Mouse (Mus musculus) ovary, postnatal 10 days (tissue): ENCODE data around the gene Itsn1.

ENCODE experiments used
- DNase-seq: peaks from one replicate; pipeline ENCODE4 v3.0.0; 2022; ENCODE audit warnings: low spot score

Gene Itsn1

DNA sequence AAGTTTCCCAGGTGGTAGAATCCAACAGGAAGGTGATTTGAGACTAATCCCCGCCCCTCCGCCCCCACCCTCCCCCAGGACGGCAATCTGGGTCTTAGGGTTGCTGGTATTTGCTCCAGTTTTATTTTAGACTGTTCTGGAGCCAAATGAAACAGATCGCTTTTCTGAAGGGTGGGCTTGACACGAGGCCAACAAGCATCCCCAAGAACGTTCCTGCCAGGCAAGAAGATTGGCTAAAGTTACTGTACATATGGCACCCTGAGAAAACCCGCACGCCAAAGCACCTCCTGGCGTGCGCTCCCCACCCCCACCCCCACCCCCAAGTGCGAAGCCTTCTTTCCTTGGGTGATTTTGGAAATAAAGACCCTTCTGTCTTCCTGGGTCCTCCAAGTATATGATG lies 178.1 kb downstream of the Itsn1 start:
- DNase-seq, result no peak

GRCm38 (mm10) chr16:91909569-91910335 lies 180.7 kb downstream of the Itsn1 start:
- no peak for DNase-seq

- DNase-seq, result peak; percentile 74
These were observed 188.6 kb downstream of the Itsn1 start for GRCm38 (mm10) chr16:91917631-91918096.

DNA sequence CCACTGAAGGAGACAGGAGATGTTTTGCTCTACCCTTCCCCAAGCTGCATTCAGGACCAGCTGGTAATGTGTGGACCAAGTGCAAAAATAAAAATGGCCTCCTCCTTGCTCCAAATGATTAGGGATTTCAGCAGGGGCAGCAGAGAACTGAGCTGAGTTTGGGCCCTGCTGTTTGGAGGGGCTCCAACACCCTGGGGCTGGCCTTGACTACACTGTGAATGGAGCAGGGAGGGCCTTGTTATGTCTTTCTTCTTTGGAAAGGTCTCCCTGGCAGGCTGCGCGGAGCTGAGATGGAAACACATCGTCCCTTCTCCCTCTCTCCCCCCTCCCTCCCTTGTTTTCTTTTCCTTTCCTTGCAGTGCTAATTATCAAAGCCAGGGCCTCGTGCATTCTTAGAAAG lies 189.4 kb downstream of the Itsn1 start:
- DNase-seq, result no peak

- DNase-seq, result no peak
These were observed 190.0 kb downstream of the Itsn1 start for GRCm38 (mm10) chr16:91919056-91919455.

DNA sequence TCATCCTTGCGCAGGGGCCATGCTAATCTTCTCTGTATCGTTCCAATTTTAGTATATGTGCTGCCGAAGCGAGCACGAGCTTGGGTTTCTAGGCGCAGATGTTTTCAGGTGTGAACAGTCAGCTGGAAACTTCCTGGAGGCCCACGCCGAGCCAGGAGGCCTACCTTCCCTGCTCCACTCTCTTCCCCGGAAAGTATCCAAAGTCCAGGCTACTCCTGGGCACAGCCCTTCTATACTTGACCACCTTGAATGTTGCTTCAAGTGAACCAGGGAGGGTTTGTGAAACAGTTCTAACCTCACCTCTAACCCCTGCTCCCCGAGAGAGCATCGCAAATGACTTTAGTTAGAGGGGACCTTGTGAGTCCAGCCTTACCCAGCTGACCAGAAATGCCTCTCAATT lies 192.3 kb downstream of the Itsn1 start:
- no peak for DNase-seq

- DNase-seq, result no peak
These were observed 193.9 kb downstream of the Itsn1 start for GRCm38 (mm10) chr16:91922939-91923338.

DNA sequence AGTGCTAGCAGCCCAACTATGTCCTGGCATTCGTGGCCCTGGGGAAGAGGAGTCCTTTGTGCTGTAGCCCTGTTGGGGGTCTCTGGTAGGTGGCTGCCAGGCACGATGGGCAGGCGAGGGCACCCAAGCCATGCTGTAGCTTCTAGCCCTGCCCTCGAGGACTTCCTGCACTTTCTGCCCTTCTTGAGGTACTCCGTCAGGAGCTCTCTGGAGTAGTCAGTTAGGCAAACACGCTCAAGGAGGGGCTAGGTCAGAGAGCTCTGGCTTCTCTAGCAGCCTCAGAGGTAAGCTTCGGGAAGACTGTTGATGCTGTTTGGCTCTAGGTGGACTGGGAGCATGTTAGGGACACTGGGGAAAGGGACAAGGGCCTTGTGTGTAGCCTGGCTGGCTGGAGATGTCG lies 195.3 kb downstream of the Itsn1 start:
- no peak for DNase-seq

DNA sequence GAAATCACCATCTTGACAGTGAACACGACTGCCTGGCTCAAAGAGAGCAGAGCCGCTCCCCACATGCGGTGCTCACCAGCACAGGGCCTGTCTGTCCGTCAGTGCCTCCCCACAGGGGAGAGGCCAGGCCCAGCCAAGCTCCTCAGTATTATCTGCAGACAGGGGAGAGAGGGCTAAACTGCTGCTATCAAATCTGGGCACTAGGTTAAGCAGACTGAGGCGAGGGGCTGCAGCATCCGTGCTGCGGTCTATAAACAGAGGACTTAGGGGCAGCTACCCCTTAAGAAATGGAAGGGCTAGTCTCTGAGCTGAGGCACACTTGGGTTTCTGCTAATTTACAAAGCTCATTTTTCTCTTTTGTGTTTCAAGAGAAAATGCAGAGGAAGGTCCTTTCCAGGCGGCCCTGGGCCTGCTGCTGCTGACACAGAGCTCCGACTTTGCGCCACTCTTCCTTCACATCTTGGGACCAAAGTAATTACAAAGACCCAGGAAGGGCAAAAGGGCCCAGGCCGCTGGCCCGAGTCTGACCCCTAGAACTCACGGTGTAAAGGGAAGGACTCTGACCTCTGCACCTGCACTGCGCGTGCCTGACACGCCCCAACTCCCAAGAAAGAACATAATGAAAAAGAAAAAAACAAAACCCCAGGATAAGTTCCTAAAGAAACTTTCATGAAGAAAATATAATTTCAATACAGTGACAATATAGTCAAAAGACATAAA lies 199.0 kb downstream of the Itsn1 start:
- no peak for DNase-seq

GRCm38 (mm10) chr16:91931078-91932013 lies 202.3 kb downstream of the Itsn1 start:
- DNase-seq, result peak; percentile 69

GRCm38 (mm10) chr16:91932082-91932690 lies 203.1 kb downstream of the Itsn1 start:
- DNase-seq, result no peak

DNA sequence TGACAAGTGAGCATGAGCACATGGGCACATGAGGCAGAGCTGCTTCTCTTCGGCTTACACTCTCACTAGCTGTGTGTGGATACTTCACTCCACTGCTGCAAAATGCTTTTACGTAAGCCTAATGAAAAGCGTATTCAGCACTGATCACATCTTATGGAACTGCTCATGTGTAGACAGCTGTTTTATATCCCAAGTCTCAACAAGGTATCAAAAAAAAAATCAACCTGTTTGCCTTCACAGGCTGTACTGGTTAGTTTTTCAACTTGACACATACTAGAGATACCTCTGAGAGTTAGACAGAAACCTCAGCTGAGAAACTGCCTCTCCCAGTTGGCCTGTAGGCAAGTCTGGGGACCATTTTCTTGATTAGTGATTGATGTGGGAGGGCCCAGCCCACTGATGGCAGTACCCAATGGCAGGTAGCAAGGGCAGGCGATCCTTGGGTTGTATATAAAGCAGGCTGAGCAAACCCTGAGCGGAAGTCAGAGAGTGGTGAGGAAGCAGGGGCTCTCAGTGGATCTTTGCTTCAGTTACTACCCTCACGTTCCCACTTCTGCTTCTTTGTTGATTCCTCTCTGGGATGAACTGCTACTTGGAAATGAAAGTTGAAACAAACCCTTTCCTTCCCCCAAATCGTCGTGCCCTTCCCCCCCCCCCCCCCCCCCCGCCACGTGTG lies 203.9 kb downstream of the Itsn1 start:
- no peak for DNase-seq

- DNase-seq, result no peak
These were observed 206.0 kb downstream of the Itsn1 start for GRCm38 (mm10) chr16:91935108-91935507.

DNA sequence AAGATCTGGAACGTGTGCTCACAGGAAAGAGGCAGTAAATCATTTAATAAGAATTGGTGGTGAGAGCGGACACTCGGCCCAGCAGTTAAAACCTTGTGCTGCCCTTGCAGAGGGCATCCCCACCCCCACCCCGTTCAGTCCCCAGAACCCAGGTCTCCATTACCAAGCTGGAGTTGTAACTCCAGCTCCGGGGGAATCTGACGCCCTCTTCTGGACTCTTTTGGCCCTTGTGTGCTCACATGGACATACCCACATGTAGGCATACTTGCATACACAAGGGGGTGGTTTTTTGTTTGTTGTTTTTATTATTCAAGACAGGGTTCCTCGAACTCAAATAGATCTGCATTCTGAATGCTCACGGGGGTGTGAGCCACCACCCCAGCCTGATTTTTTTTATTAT lies 206.6 kb downstream of the Itsn1 start:
- no peak for DNase-seq

DNA sequence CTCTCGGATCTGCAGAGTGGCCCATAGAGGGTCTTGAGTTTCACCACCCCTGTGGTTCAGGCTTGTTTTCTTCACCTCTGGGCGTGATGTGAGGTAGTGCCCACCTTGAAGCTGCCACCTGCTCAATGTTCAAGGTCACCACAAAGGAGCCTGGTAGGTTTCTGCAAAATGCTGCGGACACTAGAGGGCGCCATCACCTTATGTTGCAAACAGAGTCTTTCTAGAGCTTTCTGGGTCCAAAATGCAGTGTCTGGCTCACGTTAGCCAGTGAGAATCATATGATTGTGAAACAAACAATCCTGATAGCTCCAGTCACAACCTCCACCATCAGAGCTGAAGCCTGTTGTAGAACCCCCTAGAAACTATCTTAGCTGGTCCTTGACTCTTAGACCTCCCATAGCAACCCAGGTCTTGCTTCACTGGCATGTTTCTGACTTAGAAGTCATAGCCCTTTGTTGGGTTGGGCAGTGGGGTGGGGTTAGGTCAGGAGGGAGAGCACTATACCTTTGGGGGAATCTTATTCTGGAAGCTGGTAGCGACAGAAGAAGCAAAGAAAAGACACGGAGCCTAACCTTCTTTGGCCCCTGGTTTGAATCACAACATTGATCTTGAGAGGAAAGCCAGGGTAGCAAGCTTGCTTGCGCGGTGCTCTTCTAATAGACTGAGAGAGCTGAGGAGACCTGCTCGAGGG lies 207.4 kb downstream of the Itsn1 start:
- peak; percentile 76 for DNase-seq

DNA sequence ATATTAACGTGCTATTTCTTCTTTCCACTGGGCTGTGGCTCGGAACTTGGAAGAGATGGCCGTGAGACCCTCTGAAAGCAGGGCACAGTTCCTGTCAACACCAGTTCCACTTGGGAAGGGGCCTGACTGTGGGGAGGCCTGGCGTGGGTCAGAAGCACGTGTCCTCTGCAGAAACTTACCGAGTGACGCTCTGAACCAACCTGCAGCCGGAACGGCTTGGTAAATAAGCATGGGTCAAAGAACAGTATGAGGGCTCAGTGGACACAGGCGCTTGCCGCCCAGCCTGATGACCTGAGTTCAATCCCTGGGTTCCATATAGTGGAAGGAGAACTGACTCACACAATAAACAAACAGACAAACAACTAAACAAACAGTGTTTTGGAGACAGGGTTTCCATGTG lies 208.2 kb downstream of the Itsn1 start:
- no peak for DNase-seq

DNA sequence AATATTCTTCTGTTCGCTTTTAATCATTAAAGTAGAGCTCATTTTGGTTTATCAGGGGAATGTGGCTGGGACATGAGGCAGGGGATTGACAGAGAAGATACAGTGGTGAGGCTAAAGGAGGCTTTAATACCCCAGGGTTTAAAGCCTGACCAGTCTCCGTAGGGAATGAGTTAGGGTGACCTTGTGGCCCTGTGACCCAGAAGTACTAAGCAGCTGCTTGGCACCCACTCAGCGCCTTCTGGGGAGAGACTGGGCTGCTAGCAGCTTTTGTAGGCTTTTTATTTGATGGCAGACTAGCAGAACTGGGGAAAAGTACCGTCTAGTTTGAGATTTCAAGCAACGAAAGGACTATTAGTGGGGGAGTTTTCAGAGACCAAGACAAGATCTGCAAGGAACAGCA lies 209.1 kb downstream of the Itsn1 start:
- DNase-seq, result no peak

GRCm38 (mm10) chr16:91940726-91941125 lies 211.6 kb downstream of the Itsn1 start:
- DNase-seq, result no peak

GRCm38 (mm10) chr16:91942201-91942600 lies 213.1 kb downstream of the Itsn1 start:
- DNase-seq, result no peak

DNA sequence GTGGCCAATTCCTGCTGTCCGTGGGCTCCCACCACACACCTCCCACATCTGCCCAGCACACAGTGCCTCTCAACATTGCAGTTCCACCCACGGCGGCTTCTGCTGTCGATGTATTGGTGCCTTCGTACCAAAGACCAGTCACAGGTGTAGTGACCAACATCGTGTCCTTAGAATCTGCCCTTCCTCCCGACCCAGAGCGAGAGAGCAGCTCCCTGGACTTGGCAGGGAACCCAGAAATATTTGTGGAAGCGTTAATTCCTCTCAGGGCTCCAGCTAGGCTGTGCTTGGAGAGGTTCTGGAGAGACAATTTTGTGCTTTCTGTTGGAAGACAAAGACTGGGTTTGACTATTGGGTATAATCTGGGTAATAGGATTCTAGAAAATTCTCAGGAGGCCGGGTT lies 217.2 kb downstream of the Itsn1 start:
- DNase-seq, result no peak

- DNase-seq, result no peak
These were observed 218.0 kb downstream of the Itsn1 start for GRCm38 (mm10) chr16:91947093-91947492.
